Mouse (Mus musculus): ENCODE measurements at regions not wholly inside any gene's neighbourhood (a gene's known extent, or its start where the extent isn't known, plus 50 kb on each side); places are given as distances from the start of the nearest gene placed in this dataset.
A peak's percentile ranks its signal among the peaks of the same experiment; 100 is the strongest.

DNA sequence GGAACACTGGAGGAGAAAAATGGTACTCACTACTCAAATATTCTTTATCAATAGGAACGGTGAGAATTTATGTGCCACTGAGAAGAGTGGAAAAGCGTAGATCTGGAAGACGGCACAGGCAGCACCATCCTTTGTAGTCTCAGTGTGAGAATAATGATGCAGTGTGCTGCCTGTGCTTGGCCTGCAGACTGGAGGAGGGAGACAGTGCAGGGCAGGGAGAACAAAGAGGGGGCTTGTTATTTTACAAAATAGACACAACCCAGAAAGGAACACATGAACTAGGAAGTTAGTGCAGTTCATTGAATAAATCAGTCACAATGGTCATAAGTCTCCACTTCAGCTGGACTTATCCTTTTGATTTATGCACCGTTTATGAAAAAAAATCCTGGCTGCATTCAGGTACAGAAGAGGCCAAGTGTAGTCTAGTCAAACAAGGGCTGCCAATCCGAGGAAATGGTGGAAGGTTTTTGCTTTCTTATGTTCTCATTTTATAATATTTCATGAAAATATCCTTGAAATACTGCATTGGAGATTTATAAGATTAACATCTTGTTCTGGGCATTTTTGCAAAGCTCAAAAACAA lies 190.0 kb upstream of the Meox2 start:
- Histone ChIP-seq H3K4me1 (ENCODE audit: control insufficient read depth in 1 of 2, insufficient read depth in 2 of 2, low read length in 2 of 2) (no peaks in the 10 kb centered on the region), H3K27me3 (ENCODE audit: control insufficient read depth in 1 of 2, insufficient read depth in 2 of 2, low read length in 2 of 2) (no peaks in the 10 kb centered on the region), H3K27ac (ENCODE audit: control insufficient read depth, low read depth, low read length) (no peak overlapping the region), H3K9me3 (replicated peaks; ENCODE audit: insufficient read depth, low read length) (no peaks in the 10 kb centered on the region), H3K4me3 (ENCODE audit: control insufficient read depth in 1 of 2, insufficient read depth in 1 of 2, low read depth in 2 of 2, low read length in 2 of 2) (no peak overlapping the region), H3K36me3 (ENCODE audit: control insufficient read depth in 1 of 2, insufficient read depth in 2 of 2, low read length in 2 of 2) (no peaks in the 10 kb centered on the region), H3K9ac (ENCODE audit: control insufficient read depth, low read depth, low read length, poor library complexity, severe bottlenecking) (no peak overlapping the region), H3K79me2 (ENCODE audit: control insufficient read depth, insufficient read depth, low read length, poor library complexity) (no peaks in the 10 kb centered on the region)
- TF ChIP-seq ZNF384 (IDR thresholded peaks at IDR 0.05; ENCODE audit: low read depth, low read length) = no peak
- TF ChIP-seq ELF1 (IDR thresholded peaks at IDR 0.05; ENCODE audit: low read depth, low read length) = no peak
- no peak for TF ChIP-seq MAZ (IDR thresholded peaks at IDR 0.05; ENCODE audit: low read depth, low read length)
- DNase-seq (ENCODE audit: low read depth, low spot score) = no peak

- Histone ChIP-seq H3K9ac (ENCODE audit: control insufficient read depth, low read depth, low read length, poor library complexity, severe bottlenecking) (no peak overlapping the region), H3K9me3 (replicated peaks; ENCODE audit: insufficient read depth, low read length) (no peaks in the 10 kb centered on the region), H3K36me3 (ENCODE audit: control insufficient read depth in 1 of 2, insufficient read depth in 2 of 2, low read length in 2 of 2) (no peaks in the 10 kb centered on the region), H3K79me2 (ENCODE audit: control insufficient read depth, insufficient read depth, low read length, poor library complexity) (no peaks in the 10 kb centered on the region), H3K27ac (ENCODE audit: control insufficient read depth, low read depth, low read length) (no peak overlapping the region), H3K27me3 (ENCODE audit: control insufficient read depth in 1 of 2, insufficient read depth in 2 of 2, low read length in 2 of 2) (no peaks in the 10 kb centered on the region), H3K4me1 (ENCODE audit: control insufficient read depth in 1 of 2, insufficient read depth in 2 of 2, low read length in 2 of 2) (no peaks in the 10 kb centered on the region), H3K4me3 (ENCODE audit: control insufficient read depth in 1 of 2, insufficient read depth in 1 of 2, low read depth in 2 of 2, low read length in 2 of 2) (no peak overlapping the region)
- no peak for DNase-seq (ENCODE audit: low read depth, low spot score)
- TF ChIP-seq MAZ (IDR thresholded peaks at IDR 0.05; ENCODE audit: low read depth, low read length) = no peak
Observed at GRCm38 (mm10) chr12:36923558-36923957, 184.8 kb upstream of the Meox2 start.

- DNase-seq (ENCODE audit: low read depth, low spot score) = peak; percentile 3
- Histone ChIP-seq H3K79me2 (ENCODE audit: control insufficient read depth, insufficient read depth, low read length, poor library complexity) (no peaks in the 10 kb centered on the region), H3K27ac (ENCODE audit: control insufficient read depth, low read depth, low read length) (no peak overlapping the region), H3K9ac (ENCODE audit: control insufficient read depth, low read depth, low read length, poor library complexity, severe bottlenecking) (no peak overlapping the region), H3K27me3 (ENCODE audit: control insufficient read depth in 1 of 2, insufficient read depth in 2 of 2, low read length in 2 of 2) (no peaks in the 10 kb centered on the region), H3K4me3 (ENCODE audit: control insufficient read depth in 1 of 2, insufficient read depth in 1 of 2, low read depth in 2 of 2, low read length in 2 of 2) (no peak overlapping the region), H3K4me1 (ENCODE audit: control insufficient read depth in 1 of 2, insufficient read depth in 2 of 2, low read length in 2 of 2) (no peaks in the 10 kb centered on the region), H3K36me3 (ENCODE audit: control insufficient read depth in 1 of 2, insufficient read depth in 2 of 2, low read length in 2 of 2) (no peaks in the 10 kb centered on the region), H3K9me3 (replicated peaks; ENCODE audit: insufficient read depth, low read length) (no peaks in the 10 kb centered on the region)
- no peak for TF ChIP-seq HCFC1 (IDR thresholded peaks at IDR 0.05; ENCODE audit: low read depth, low read length)
- TF ChIP-seq ELF1 (IDR thresholded peaks at IDR 0.05; ENCODE audit: low read depth, low read length) = no peak
- no peak for TF ChIP-seq MAFK (IDR thresholded peaks at IDR 0.05; ENCODE audit: borderline replicate concordance, low read depth, low read length)
- no peak for TF ChIP-seq SMC3 (IDR thresholded peaks at IDR 0.05; ENCODE audit: low read depth, low read length)
- TF ChIP-seq ZMIZ1 (IDR thresholded peaks at IDR 0.05; ENCODE audit: low read depth, low read length) = no peak
- no peak for TF ChIP-seq MYB (IDR thresholded peaks at IDR 0.05; ENCODE audit: low read depth, low read length)
- TF ChIP-seq MAZ (IDR thresholded peaks at IDR 0.05; ENCODE audit: low read depth, low read length) = no peak
- TF ChIP-seq CTCF (IDR thresholded peaks at IDR 0.05 in 2 of 3, conservative IDR thresholded peaks at IDR 0.05 in 1 of 3; ENCODE audit: control insufficient read depth in 1 of 3, insufficient read depth in 1 of 3, low read depth in 2 of 3, low read length in 3 of 3, poor library complexity in 1 of 3, severe bottlenecking in 1 of 3) = no peak
Observed at GRCm38 (mm10) chr12:36926225-36926624, 182.1 kb upstream of the Meox2 start.
